Mouse (Mus musculus): Measurements from ENCODE around the gene Atxn1l.

DNA sequence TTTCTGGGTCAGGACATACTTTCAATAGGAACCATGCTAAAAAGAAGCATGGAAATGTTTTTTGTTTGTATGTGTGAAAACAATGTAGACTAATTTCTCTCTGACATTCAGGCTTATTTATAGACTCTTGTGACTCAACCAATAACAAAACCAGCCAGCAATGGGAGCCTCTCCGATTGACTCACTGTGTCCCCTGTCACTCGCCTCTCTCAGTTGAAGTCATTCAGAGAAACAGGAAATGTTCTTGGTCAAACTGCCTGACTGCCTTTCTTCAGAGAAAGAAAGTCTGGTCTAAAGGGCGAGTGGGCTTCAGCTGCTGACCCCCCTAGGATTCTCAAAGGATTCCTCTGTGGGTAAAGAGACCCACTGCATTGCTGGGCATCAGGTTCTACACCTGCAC is 35.6 kb upstream of the Atxn1l start:
- no peak for TF ChIP-seq GATA1 (IDR thresholded peaks at IDR 0.05; ENCODE audit: borderline replicate concordance, low read length)
- TF ChIP-seq FLI1 (IDR thresholded peaks at IDR 0.05; ENCODE audit: low read length): no peak

Measured in megakaryocyte, embryonic 14.5 days (primary cell).